Mouse (Mus musculus): ENCODE data around the gene Tm4sf19.

DNA sequence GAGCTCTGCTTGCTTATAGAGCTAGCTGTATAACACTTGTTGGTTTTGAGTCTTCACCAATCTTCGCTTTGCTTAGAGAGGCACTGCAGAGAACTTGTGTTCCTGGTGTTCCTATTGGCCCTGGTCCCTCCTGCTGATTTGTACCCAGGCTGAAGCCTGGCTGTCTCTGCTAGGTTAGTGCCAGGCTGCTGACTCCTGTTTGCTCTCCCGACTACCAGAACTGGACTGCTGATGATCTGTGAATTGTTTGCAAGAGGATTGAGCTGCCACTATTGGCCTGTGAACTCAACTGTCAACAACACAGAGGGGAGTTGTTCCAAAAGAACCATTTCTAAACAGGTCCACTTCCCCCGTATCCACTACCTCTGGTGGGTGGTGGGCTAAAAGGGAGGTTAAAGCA lies 41.1 kb downstream of the Tm4sf19 start:
- TF ChIP-seq CHD2 (IDR thresholded peaks at IDR 0.05; ENCODE audit: low read depth, low read length) (no peak), HCFC1 (IDR thresholded peaks at IDR 0.05; ENCODE audit: borderline replicate concordance, insufficient read depth, low read length) (no peak), ZNF384 (IDR thresholded peaks at IDR 0.05; ENCODE audit: low read depth, low read length) (no peak)

All from ES-E14 (cell line).